Mouse (Mus musculus): Measurements from ENCODE around the gene Wdr49. TPM values are rescaled to one million over a fixed set of nuclear protein-coding genes. Genes with fewer than 3 reads are reported as not detected.

The Wdr49 gene
- 0.14 and 0.26 TPM in 2 replicates for polyA plus RNA-seq (2015; fragmentation: Nextera tagmentation; extraction: Ambion mirVana)

GRCm38 (mm10) chr3:75482056-75482455 lies at the start of gene Wdr49:
Gene Wdr49, minus strand, starts transcription at chr3:75482156.

DNA sequence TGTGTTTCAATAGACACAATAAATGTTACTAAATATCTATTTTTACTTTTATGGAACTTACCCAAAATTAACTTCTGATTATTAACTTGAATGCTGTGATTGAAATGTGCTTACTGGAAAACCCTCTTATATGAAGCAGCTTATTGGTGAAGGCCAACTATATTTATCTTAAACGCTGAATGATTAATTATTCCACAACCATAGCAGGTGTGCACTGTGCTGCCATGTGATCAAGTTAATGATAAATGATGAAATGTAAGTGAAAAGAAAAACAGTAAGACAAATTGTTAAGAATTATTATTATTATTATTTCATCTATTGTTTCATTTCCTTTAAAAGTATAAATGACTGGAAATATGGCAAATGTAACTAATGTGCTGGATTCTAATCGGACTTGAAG lies 212.0 kb downstream of the Wdr49 start, which contains the start of gene Serpini2:
Serpini2 (minus strand) TSS at position 101 of the 400 bp plus-strand sequence.

Other genes starting within 250 kb of the Wdr49 start
- gene Serpini2, start 212.1 kb downstream of the Wdr49 start, polyA plus RNA-seq (2015; fragmentation: Nextera tagmentation; extraction: Ambion mirVana) = not detected in 2 replicates
- gene Pdcd10, start 74.7 kb upstream of the Wdr49 start, polyA plus RNA-seq (2015; fragmentation: Nextera tagmentation; extraction: Ambion mirVana) = 101 and 110 TPM in 2 replicates
- gene Serpini1, start 75.4 kb upstream of the Wdr49 start, polyA plus RNA-seq (2015; fragmentation: Nextera tagmentation; extraction: Ambion mirVana) = 116 and 120 TPM in 2 replicates

All from neural tube, postnatal 0 days (tissue).